Mouse (Mus musculus) embryonic fibroblast, embryonic 13.5 days (primary cell): ENCODE results near the gene Smoc1. TPM values are rescaled to one million over a fixed set of nuclear protein-coding genes. Genes with fewer than 3 reads are reported as not detected.

Experiments used
- H3K27ac ChIP-seq: 2 replicates; pipeline ENCODE4 v1.5.1; 2012; ENCODE audit warnings: low read length, control low read depth, inconsistent platforms; ENCODE audit not compliant: insufficient read depth
- H3K4me1 ChIP-seq: 2 replicates; pipeline ENCODE4 v1.6.1; 2011; ENCODE audit warnings: low read length; ENCODE audit not compliant: control insufficient read depth, insufficient read depth
- H3K4me3 ChIP-seq: 2 replicates; pipeline ENCODE4 v1.5.1; 2011; ENCODE audit warnings: mild to moderate bottlenecking, control low read depth, low read length; ENCODE audit not compliant: insufficient read depth
- CTCF ChIP-seq: IDR thresholded peaks from 2 replicates; pipeline ENCODE4 v1.5.1; 2011; ENCODE audit warnings: mild to moderate bottlenecking, control low read depth, low read length, moderate library complexity, borderline replicate concordance; ENCODE audit not compliant: insufficient read depth
- POLR2A ChIP-seq: IDR thresholded peaks from 2 replicates; pipeline ENCODE4 v1.6.1; 2011; ENCODE audit warnings: low read depth, mild to moderate bottlenecking, control low read depth, low read length, moderate library complexity
- polyA plus RNA-seq: library from polyadenylated mRNA; stranded (reverse); fragments of >200 nt; gene quantifications from 2 replicates; pipeline ENCODE4 v1.2.4, GENCODE M21; 2011; ENCODE audit warnings: low read depth; ENCODE audit not compliant: missing spikeins, insufficient read length

The Smoc1 gene
- polyA plus RNA-seq, 1 experiment: 18.0 TPM

GRCm38 (mm10) chr12:81197468-81198075 is 171.0 kb downstream of the Smoc1 start:
- TF ChIP-seq CTCF: no peak
- TF ChIP-seq POLR2A: no peak
- Histone ChIP-seq H3K4me1 (no peaks in the 10 kb centered on the region), H3K4me3 (no peak overlapping the region), H3K27ac (no peak overlapping the region)

DNA sequence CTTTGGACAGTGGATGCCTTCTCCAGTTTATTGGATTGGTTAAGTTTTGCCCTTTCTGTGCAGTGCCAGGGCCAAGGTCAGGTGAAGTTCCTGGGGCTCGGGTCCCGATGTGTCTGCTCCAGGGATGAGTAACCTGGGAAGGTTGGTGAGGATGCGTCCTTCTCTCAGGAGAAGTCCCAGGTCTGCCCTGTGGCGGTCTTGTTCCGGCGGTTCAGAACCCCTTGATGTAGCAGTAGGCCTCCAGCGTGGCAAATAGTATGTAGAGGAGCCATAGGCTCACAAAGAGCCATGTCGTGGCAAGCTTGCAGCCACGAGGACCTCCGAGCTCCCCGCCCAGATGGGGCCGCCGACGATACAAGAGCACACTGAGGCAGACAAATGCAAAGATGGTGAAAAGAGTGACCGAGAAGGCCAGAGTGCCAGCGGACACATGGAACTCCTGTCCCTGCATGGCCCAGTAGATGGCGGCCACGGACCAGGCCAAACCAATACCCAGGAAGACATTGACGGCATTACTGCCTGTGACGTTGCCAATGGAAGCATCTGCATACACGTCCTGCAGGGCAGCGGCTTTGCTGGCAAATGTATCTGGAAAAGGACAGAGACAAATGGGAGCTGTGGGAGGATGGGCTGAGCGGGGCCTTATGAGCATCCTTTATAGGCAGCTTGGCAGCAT is 172.8 kb downstream of the Smoc1 start:
- H3K4me1 ChIP-seq: no peaks in the 10 kb centered on the region
- peak; percentile 93 for TF ChIP-seq CTCF
- no peak for TF ChIP-seq POLR2A

GRCm38 (mm10) chr12:81203226-81203625 is 176.6 kb downstream of the Smoc1 start:
- TF ChIP-seq POLR2A (no peak), CTCF (no peak)
- H3K4me1 ChIP-seq: no peaks in the 10 kb centered on the region
- H3K27ac ChIP-seq: no peak overlapping the region
- H3K4me3 ChIP-seq: no peak overlapping the region

More for the DNA sequence above, 172.8 kb downstream of the Smoc1 start:
- Histone ChIP-seq H3K27ac (no peak overlapping the region), H3K4me3 (no peak overlapping the region)

GRCm38 (mm10) chr12:81205619-81206560 is 179.3 kb downstream of the Smoc1 start:
- Histone ChIP-seq H3K4me1 (no peaks in the 10 kb centered on the region), H3K4me3 (no peak overlapping the region), H3K27ac (no peak overlapping the region)
- TF ChIP-seq POLR2A (no peak), CTCF (no peak)

- H3K4me1 ChIP-seq: no peaks in the 10 kb centered on the region
- H3K27ac ChIP-seq: no peak overlapping the region
- TF ChIP-seq CTCF (no peak), POLR2A (no peak)
These were observed 182.0 kb downstream of the Smoc1 start for GRCm38 (mm10) chr12:81208559-81208958.

GRCm38 (mm10) chr12:81219339-81219738 is 192.7 kb downstream of the Smoc1 start:
- Histone ChIP-seq H3K4me1 (no peaks in the 10 kb centered on the region), H3K4me3 (no peak overlapping the region), H3K27ac (no peak overlapping the region)
- TF ChIP-seq CTCF (no peak), POLR2A (no peak)

More at GRCm38 (mm10) chr12:81208559-81208958, 182.0 kb downstream of the Smoc1 start:
- no peak overlapping the region for H3K4me3 ChIP-seq

DNA sequence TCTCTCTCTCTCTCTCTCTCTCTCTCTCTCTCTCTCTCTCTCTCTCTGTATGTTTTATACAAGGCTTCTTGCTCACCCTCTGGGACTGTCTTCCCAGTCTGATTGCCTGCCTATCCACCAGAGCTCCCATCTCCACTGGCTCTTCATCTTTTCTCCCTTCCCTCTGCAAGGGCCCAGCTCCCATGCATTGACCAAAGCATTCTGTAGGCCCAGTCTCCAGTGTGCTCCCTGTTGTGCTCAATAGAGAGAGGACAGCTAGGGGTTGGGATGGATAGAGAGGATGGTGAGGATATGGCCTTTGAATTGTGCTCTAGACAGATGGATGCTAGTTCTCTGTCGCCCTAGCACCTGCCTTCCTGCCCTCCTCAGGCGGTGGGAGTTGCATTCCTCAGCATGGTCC is 196.7 kb downstream of the Smoc1 start:
- TF ChIP-seq POLR2A (no peak), CTCF (no peak)
- Histone ChIP-seq H3K4me3 (no peak overlapping the region), H3K27ac (no peak overlapping the region), H3K4me1 (no peaks in the 10 kb centered on the region)

DNA sequence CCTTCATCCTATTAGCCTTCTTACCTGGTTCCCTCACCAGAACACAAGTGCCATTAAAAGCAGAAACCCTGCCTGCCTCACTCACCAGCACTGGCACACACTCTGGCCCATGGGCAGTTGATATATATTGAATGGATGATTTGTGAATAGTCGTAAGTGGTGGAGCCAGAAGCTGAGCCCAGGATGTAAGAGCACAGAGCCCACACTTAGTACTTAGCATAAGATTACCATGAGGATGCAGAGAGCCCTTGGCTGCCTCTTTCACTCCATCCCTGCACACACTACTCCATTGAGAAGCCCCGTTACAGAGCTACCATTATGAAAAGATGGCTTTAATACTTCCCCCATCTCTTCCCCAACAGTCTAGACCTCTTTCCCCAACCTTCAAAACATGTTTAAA is 198.2 kb downstream of the Smoc1 start:
- TF ChIP-seq POLR2A (no peak), CTCF (no peak)
- H3K27ac ChIP-seq: no peak overlapping the region
- no peak overlapping the region for H3K4me3 ChIP-seq
- H3K4me1 ChIP-seq: no peaks in the 10 kb centered on the region

DNA sequence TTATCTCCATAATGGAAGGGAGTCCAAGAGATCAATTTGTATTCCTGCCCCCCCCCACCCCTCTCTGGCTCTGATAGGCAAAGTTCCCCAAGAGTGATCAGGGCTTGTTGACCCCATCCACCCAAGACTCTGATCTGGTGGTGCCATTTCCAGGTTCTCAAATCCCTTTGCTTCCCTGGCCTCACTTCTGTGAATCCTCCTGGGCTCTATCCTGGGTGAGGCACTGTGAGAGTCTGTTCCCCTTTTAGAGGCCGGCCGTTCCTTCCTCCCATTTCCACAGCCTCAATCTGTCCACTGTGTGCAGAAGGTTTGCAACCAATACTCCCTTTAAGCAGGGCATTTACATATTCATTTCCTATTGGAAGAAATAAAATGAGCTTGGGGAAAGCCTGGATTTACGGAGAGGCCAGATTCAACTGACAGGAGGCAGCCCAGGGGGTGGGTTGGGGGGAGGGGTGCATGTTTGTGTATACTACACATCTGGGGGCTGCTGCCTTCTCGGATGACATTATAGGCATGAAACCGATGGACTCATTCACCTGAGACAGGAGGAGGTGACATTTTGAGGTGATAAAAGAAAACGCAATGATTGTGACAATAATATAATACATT is 199.5 kb downstream of the Smoc1 start:
- H3K27ac ChIP-seq: no peak overlapping the region
- TF ChIP-seq CTCF (no peak), POLR2A (no peak)
- no peak overlapping the region for H3K4me3 ChIP-seq
- no peaks in the 10 kb centered on the region for H3K4me1 ChIP-seq
